In genomic region chr4:150625425-150625824, GRCm38 (mm10) we compare ENCODE assay signal across 8 mouse cellular contexts. TPM values are rescaled to one million over a fixed set of nuclear protein-coding genes. Genes with fewer than 3 reads are reported as not detected.
DNase-seq lines count a peak whose midpoint lies in the region; ATAC-seq and TF ChIP-seq lines count a peak whose summit lies in the region.

No protein-coding gene starts in this region.

- ATAC-seq in liver, embryonic 11.5 days (replicated peaks; ENCODE audit: low FRiP score) = peak; percentile 67
- peak; percentile 68 for ATAC-seq in stomach, postnatal 0 days (ENCODE audit: low FRiP score, low TSS enrichment)

- H3K36me3 ChIP-seq in liver, embryonic 11.5 days (ENCODE audit: control insufficient read depth, insufficient read depth, low read length) = peaks cover 6% of the 10 kb centered on the region
- H3K36me3 ChIP-seq in stomach, postnatal 0 days (ENCODE audit: control insufficient read depth, insufficient read depth, low read length) = peaks cover 6% of the 10 kb centered on the region

- DNase-seq in 3T3-L1 (ENCODE audit: low read depth, low spot score) = peak; percentile 81
- peak; percentile 76 for DNase-seq in MN1 (ENCODE audit: low spot score)
- DNase-seq in cerebellum, postnatal 10 days = peak; percentile 87 to 89
- peak; percentile 74 for DNase-seq in gastrocnemius, postnatal 10 days
- peak; percentile 60 for DNase-seq in kidney, adult 11 months
- DNase-seq in liver, embryonic 11.5 days (ENCODE audit: low spot score) = no peak
- DNase-seq in natural killer cell, adult 2 months (ENCODE audit: low spot score in 2 of 2) = peak; percentile 46 to 47
- DNase-seq in stomach, postnatal 0 days (ENCODE audit: low spot score) = peak; percentile 79

- H3K4me2 ChIP-seq in liver, embryonic 11.5 days = no peak overlapping the region
- no peak overlapping the region for H3K4me2 ChIP-seq in stomach, postnatal 0 days (replicated peaks; ENCODE audit: low read depth)

- H3K4me3 ChIP-seq in liver, embryonic 11.5 days (ENCODE audit: low read depth, low read length) = no peak overlapping the region
- no peak overlapping the region for H3K4me3 ChIP-seq in stomach, postnatal 0 days (ENCODE audit: low read depth, low read length)

- H3K27me3 ChIP-seq in liver, embryonic 11.5 days (replicated peaks; ENCODE audit: control insufficient read depth, insufficient read depth, low read length) = no peaks in the 10 kb centered on the region
- no peaks in the 10 kb centered on the region for H3K27me3 ChIP-seq in stomach, postnatal 0 days (ENCODE audit: control insufficient read depth, insufficient read depth, low read length)

- no peak for TF ChIP-seq EP300 in stomach, postnatal 0 days (optimal IDR thresholded peaks at IDR 0.05)

- 0 out of 2 replicates have a peak, but pooled peaks cover 3% of the 10 kb centered on the region for H3K4me1 ChIP-seq in liver, embryonic 11.5 days (replicated peaks; ENCODE audit: control insufficient read depth, insufficient read depth, low read length)
- no peaks in the 10 kb centered on the region for H3K4me1 ChIP-seq in stomach, postnatal 0 days (replicated peaks; ENCODE audit: control insufficient read depth, insufficient read depth)

- no peaks in the 10 kb centered on the region for H3K9me3 ChIP-seq in liver, embryonic 11.5 days (ENCODE audit: control insufficient read depth, low read length)
- H3K9me3 ChIP-seq in stomach, postnatal 0 days (ENCODE audit: control insufficient read depth, low read length) = no peaks in the 10 kb centered on the region

- peak; percentile 91 for TF ChIP-seq CTCF in stomach, postnatal 0 days (IDR thresholded peaks at IDR 0.05; ENCODE audit: low read depth)

- 42% methylated on average over 1 of the region's 1 CpGs for WGBS in liver, embryonic 11.5 days
- WGBS in stomach, postnatal 0 days = 35% methylated on average over 1 of the region's 1 CpGs

- no peak overlapping the region for H3K27ac ChIP-seq in liver, embryonic 11.5 days (ENCODE audit: low read depth, low read length)
- H3K27ac ChIP-seq in stomach, postnatal 0 days (replicated peaks) = no peak overlapping the region

- H3K9ac ChIP-seq in liver, embryonic 11.5 days (ENCODE audit: low read depth, low read length) = no peak overlapping the region
- H3K9ac ChIP-seq in stomach, postnatal 0 days (ENCODE audit: low read length) = no peak overlapping the region

RNA-seq across cellular contexts. Expression of gene Slc45a1, which starts 26.5 kb away (rescaled TPM):
- not detected for total RNA-seq in gastrocnemius, postnatal 10 days (2021)
- 0.04 and 0.05 TPM in 2 replicates for polyA plus RNA-seq in liver, embryonic 11.5 days (2014; fragmentation: Nextera tagmentation; extraction: Ambion mirVana)
- polyA plus RNA-seq in stomach, postnatal 0 days (2015; fragmentation: Nextera tagmentation; extraction: Ambion mirVana) = 0.63 and 0.64 TPM in 2 replicates
